Mouse (Mus musculus): ENCODE measurements around the gene Irf2bp2.

GRCm38 (mm10) chr8:126558400-126558953 is 35.3 kb downstream of the Irf2bp2 start:
- TF ChIP-seq CTCF (IDR thresholded peaks at IDR 0.05; ENCODE audit: low read depth, low read length): no peak
- TF ChIP-seq POLR2A (IDR thresholded peaks at IDR 0.05; ENCODE audit: borderline replicate concordance, low read depth, low read length): no peak
